25 mouse cellular contexts compared by ENCODE assay signal in genomic region chr4:14057801-14058200, GRCm38 (mm10).
DNase-seq lines count a peak whose midpoint lies in the region; ATAC-seq and TF ChIP-seq lines count a peak whose summit lies in the region.
"Had no signal": no experiment of that assay in that cellular context is flagged by ENCODE, and none has a peak within 500 bp of the region (broad histone marks: within the 10 kb centered on the region; RNA-seq: fewer than 3 reads in every experiment).

No protein-coding gene starts in this region.

- no peaks in the 10 kb centered on the region for H3K36me3 ChIP-seq in lung, embryonic 14.5 days (ENCODE audit: insufficient read depth)
- H3K36me3 ChIP-seq in lung, postnatal 0 days (ENCODE audit: insufficient read depth, low read length) = no peaks in the 10 kb centered on the region
- H3K36me3 ChIP-seq: embryonic facial prominence, embryonic 12.5 days; heart, embryonic 13.5 days; kidney, embryonic 15.5 days; limb, embryonic 13.5 days; midbrain, embryonic 12.5 days had no signal

- H3K27ac ChIP-seq in lung, embryonic 14.5 days (ENCODE audit: low read depth) = no peak overlapping the region
- H3K27ac ChIP-seq in lung, postnatal 0 days (ENCODE audit: low read length) = no peak overlapping the region
- H3K27ac ChIP-seq: embryonic facial prominence, embryonic 12.5 days; heart, embryonic 13.5 days; kidney, embryonic 15.5 days; limb, embryonic 13.5 days; midbrain, embryonic 12.5 days had no signal

- H3K4me2 ChIP-seq in lung, embryonic 14.5 days = no peak overlapping the region
- H3K4me2 ChIP-seq in lung, postnatal 0 days (replicated peaks; ENCODE audit: low read depth, low read length) = no peak overlapping the region
- H3K4me2 ChIP-seq: embryonic facial prominence, embryonic 12.5 days; heart, embryonic 13.5 days; kidney, embryonic 15.5 days; limb, embryonic 13.5 days; liver, embryonic 11.5 days; midbrain, embryonic 12.5 days had no signal

- no peak overlapping the region for H3K4me3 ChIP-seq in lung, embryonic 14.5 days (ENCODE audit: low read depth, low read length)
- H3K4me3 ChIP-seq in lung, postnatal 0 days (ENCODE audit: low read depth, low read length) = no peak overlapping the region
- H3K4me3 ChIP-seq: embryonic facial prominence, embryonic 12.5 days; heart, embryonic 13.5 days; kidney, embryonic 15.5 days; limb, embryonic 13.5 days; megakaryocyte, embryonic 14.5 days; midbrain, embryonic 12.5 days had no signal

- WGBS in lung, embryonic 14.5 days = 63% methylated on average over 5 of the region's 5 CpGs
- WGBS in lung, postnatal 0 days = 69% methylated on average over 5 of the region's 5 CpGs

- no peak for TF ChIP-seq EP300 in lung, postnatal 0 days (IDR thresholded peaks at IDR 0.05)

- H3K27me3 ChIP-seq in lung, embryonic 14.5 days (ENCODE audit: insufficient read depth, low read length) = no peaks in the 10 kb centered on the region
- no peaks in the 10 kb centered on the region for H3K27me3 ChIP-seq in lung, postnatal 0 days (replicated peaks; ENCODE audit: insufficient read depth, low read length)
- H3K27me3 ChIP-seq: CH12.LX; embryonic facial prominence, embryonic 12.5 days; heart, embryonic 13.5 days; kidney, embryonic 15.5 days; limb, embryonic 13.5 days; megakaryocyte, embryonic 14.5 days; midbrain, embryonic 12.5 days had no signal

- peak; percentile 81 for ATAC-seq in frontal cortex, adult (ENCODE audit: low TSS enrichment)
- no peak for ATAC-seq in lung, embryonic 14.5 days (ENCODE audit: insufficient read depth)
- ATAC-seq in lung, postnatal 0 days = no peak
- ATAC-seq in granulocyte monocyte progenitor cell, adult 5-6 weeks (replicated peaks; ENCODE audit: poor library complexity, severe bottlenecking) = no peak
- ATAC-seq: inflammation-experienced regulatory T-cells, adult 6 months had no signal

- no peaks in the 10 kb centered on the region for H3K9me3 ChIP-seq in lung, embryonic 14.5 days (ENCODE audit: low read depth, low read length)
- no peaks in the 10 kb centered on the region for H3K9me3 ChIP-seq in lung, postnatal 0 days (ENCODE audit: low read length)
- H3K9me3 ChIP-seq: embryonic facial prominence, embryonic 12.5 days; heart, embryonic 13.5 days; kidney, embryonic 15.5 days; limb, embryonic 13.5 days; megakaryocyte, embryonic 14.5 days; midbrain, embryonic 12.5 days had no signal

- no peaks in the 10 kb centered on the region for H3K4me1 ChIP-seq in lung, embryonic 14.5 days (ENCODE audit: insufficient read depth)
- no peaks in the 10 kb centered on the region for H3K4me1 ChIP-seq in lung, postnatal 0 days (ENCODE audit: insufficient read depth, low read depth, low read length)
- H3K4me1 ChIP-seq: embryonic facial prominence, embryonic 12.5 days; kidney, embryonic 15.5 days; limb, embryonic 13.5 days; megakaryocyte, embryonic 14.5 days; midbrain, embryonic 12.5 days had no signal

- no peak overlapping the region for H3K9ac ChIP-seq in lung, embryonic 14.5 days
- H3K9ac ChIP-seq in lung, postnatal 0 days (replicated peaks; ENCODE audit: low read depth) = no peak overlapping the region
- H3K9ac ChIP-seq: embryonic facial prominence, embryonic 12.5 days; heart, embryonic 13.5 days; kidney, embryonic 15.5 days; limb, embryonic 13.5 days; midbrain, embryonic 12.5 days had no signal

- DNase-seq in frontal cortex, adult 2 months (ENCODE audit: extremely low spot score in 1 of 2, low spot score in 1 of 2) = no peak
- DNase-seq in lung, embryonic 14.5 days = peak; percentile 2
- no peak for DNase-seq in lung, postnatal 0 days (ENCODE audit: low spot score)
- DNase-seq in 3T3-L1 (ENCODE audit: low read depth, low spot score) = peak; percentile 8
- DNase-seq in Muller cell, postnatal 12 days (ENCODE audit: inconsistent ontology term) = peak; percentile 48
- DNase-seq: adrenal gland, postnatal 10 days; cerebellum, adult 18-20 months; gastrocnemius, postnatal 36 days; heart, postnatal 10 days; kidney, adult 18-20 months; kidney, postnatal 25 days; lung, postnatal 4 days; right cerebral cortex, postnatal 14 days; thymus, postnatal 4 days had no signal

- no peak for TF ChIP-seq CTCF in lung, embryonic 14.5 days (IDR thresholded peaks at IDR 0.05; ENCODE audit: low read depth)
- TF ChIP-seq CTCF in lung, postnatal 0 days (IDR thresholded peaks at IDR 0.05) = no peak

Comparison
In these comparisons a context has a peak if more than half of its experiments do, and no peak if none do; other contexts are left out.
1. DNase-seq: peak in lung, embryonic 14.5 days (single experiment), 3T3-L1 (single experiment) and Muller cell, postnatal 12 days (single experiment); none in frontal cortex, adult 2 months (0 of 2) and lung, postnatal 0 days (single experiment).